Mouse (Mus musculus) bone marrow macrophage, adult 2 months (primary cell): ENCODE data around the gene Frat2. TPM values are rescaled to one million over a fixed set of nuclear protein-coding genes. Genes with fewer than 3 reads are reported as not detected.
A peak's percentile ranks its signal among the peaks of the same experiment; 100 is the strongest.

Experiments used
- H3K27ac ChIP-seq: 2 replicates; pipeline ENCODE4 v1.5.1; 2012; ENCODE audit warnings: low read depth, low read length; ENCODE audit not compliant: insufficient read depth
- H3K4me1 ChIP-seq: 2 replicates; pipeline ENCODE4 v1.6.1; 2012; ENCODE audit warnings: low read length; ENCODE audit not compliant: control insufficient read depth, insufficient read depth
- H3K4me3 ChIP-seq: 2 replicates; pipeline ENCODE4 v1.5.1; 2012; ENCODE audit warnings: mild to moderate bottlenecking, low read length, moderate library complexity; ENCODE audit not compliant: insufficient read depth
- CTCF ChIP-seq: IDR thresholded peaks from 2 replicates; pipeline ENCODE4 v1.5.1; 2012; ENCODE audit warnings: low read depth, mild to moderate bottlenecking, low read length, moderate library complexity
- POLR2A ChIP-seq: IDR thresholded peaks from 2 replicates; pipeline ENCODE4 v1.6.1; 2012; ENCODE audit warnings: mild to moderate bottlenecking, low read depth, low read length, borderline replicate concordance
- polyA plus RNA-seq: library from polyadenylated mRNA; stranded (reverse); fragments of >200 nt; gene quantifications from 2 replicates; pipeline ENCODE4 v1.2.4, GENCODE M21; 2012; ENCODE audit not compliant: missing spikeins, insufficient read depth, insufficient read length

Frat2 gene
- polyA plus RNA-seq, 1 experiment = 4.5 TPM

GRCm38 (mm10) chr19:41846366-41847090 lies 1.4 kb downstream of the Frat2 start:
- H3K4me3 ChIP-seq = peak overlapping the region; percentile 91
- TF ChIP-seq POLR2A = no peak
- no peak; the same call in 1 of the 2 replicates for TF ChIP-seq CTCF
- H3K27ac ChIP-seq = peak overlapping the region; percentile 97; the same call in 1 of the 2 replicates
- H3K4me1 ChIP-seq = peaks cover 16% of the 10 kb centered on the region

GRCm38 (mm10) chr19:41844345-41844744 lies 3.6 kb downstream of the Frat2 start:
- TF ChIP-seq POLR2A (no peak), CTCF (no peak)
- no peak overlapping the region for H3K4me3 ChIP-seq
- H3K27ac ChIP-seq = no peak overlapping the region
- H3K4me1 ChIP-seq = peaks cover 13% of the 10 kb centered on the region

DNA sequence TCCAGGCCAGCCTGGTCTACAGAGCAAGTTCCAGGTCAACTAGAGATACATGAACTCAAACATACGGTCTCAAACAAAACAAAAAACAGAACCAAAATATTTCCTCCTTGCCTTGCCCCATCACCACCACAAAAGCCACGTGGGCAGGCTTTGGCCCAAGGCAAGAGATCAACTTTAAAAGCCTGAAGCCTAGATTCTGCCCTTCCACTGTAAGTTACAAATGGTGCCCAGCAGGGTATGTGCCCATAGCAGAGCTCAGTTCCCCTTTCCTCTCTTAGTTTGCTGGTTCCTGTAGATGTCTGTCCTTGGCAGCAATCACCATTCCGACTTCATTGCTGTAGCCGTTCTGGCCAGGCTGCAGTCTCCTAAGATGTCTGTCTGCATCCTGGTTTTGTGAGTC lies 5.2 kb downstream of the Frat2 start:
- H3K4me1 ChIP-seq = peaks cover 13% of the 10 kb centered on the region
- TF ChIP-seq CTCF = no peak
- TF ChIP-seq POLR2A = no peak
- H3K27ac ChIP-seq = no peak overlapping the region
- H3K4me3 ChIP-seq = no peak overlapping the region

DNA sequence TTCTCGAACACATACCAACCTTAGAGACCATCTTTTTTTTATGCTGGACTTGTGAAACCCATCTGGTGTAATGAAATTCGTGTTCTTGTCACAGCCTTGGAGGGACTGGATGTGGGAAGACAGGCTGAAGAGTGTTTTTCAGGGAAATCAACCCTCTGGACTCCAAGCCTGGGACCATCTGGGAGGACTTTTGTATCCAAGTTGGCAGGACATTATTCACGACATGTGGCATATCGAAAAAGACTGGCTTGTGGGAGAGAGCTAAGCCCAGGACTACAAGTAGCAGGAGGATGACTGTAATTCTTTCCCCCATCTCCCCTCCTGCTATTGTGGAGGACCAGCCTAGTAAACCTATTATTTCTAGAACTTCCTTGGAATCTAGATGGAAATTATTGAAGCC lies 5.7 kb downstream of the Frat2 start:
- H3K4me3 ChIP-seq = no peak overlapping the region
- no peak for TF ChIP-seq POLR2A
- TF ChIP-seq CTCF = no peak
- no peak overlapping the region for H3K27ac ChIP-seq
- H3K4me1 ChIP-seq = peaks cover 13% of the 10 kb centered on the region

GRCm38 (mm10) chr19:41841105-41841750 lies 6.7 kb downstream of the Frat2 start:
- Histone ChIP-seq H3K4me1 (peaks cover 13% of the 10 kb centered on the region), H3K27ac (no peak overlapping the region), H3K4me3 (no peak overlapping the region)
- TF ChIP-seq CTCF (no peak), POLR2A (no peak)

- Histone ChIP-seq H3K4me3 (no peak overlapping the region), H3K4me1 (peaks cover 8% of the 10 kb centered on the region), H3K27ac (no peak overlapping the region)
- TF ChIP-seq CTCF = no peak
- no peak for TF ChIP-seq POLR2A
Measured at GRCm38 (mm10) chr19:41839685-41840084, 8.2 kb downstream of the Frat2 start.

DNA sequence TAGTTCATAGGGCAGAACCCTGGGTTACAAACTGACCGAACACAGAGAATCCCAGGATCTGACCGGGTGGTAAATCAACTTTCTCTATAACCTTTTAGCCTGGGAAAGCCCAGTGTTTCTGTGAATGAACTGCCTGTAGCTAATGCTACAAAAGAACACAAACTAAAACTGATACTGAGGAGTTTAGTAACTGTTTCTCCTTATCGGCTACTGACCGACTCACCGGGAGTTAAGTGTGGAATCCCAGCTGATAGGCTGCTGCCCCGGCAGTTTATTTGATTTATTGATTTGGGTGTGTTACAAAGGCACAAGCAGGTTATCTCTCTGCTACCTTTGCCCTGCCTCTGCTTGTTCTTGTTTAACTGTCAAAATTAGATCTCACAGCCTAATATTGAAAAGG lies 9.1 kb downstream of the Frat2 start:
- Histone ChIP-seq H3K4me1 (peaks cover 8% of the 10 kb centered on the region), H3K4me3 (no peak overlapping the region), H3K27ac (no peak overlapping the region)
- TF ChIP-seq CTCF (no peak), POLR2A (no peak)

DNA sequence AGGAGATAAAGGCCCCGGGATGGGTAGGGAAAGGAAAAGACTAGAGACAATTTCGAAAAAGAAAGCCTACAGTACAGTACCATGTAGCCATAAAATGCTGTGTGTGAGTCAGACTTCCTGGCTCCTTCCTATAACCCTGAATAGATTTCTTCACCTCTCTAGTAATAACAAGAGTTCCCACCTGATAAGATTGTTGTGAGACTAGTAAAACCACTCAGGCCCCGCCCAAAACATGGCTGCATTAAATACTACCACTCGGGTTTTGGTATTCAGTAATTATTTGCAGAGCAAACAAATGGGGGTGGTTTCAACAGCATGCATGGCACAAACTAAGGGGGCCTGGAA lies 10.0 kb downstream of the Frat2 start:
- H3K4me1 ChIP-seq = peaks cover 5% of the 10 kb centered on the region
- H3K4me3 ChIP-seq = no peak overlapping the region
- H3K27ac ChIP-seq = no peak overlapping the region
- no peak for TF ChIP-seq CTCF
- TF ChIP-seq POLR2A = no peak

- Histone ChIP-seq H3K4me1 (peaks cover under 1% of the 10 kb centered on the region; the same call in 1 of the 2 replicates), H3K27ac (no peak overlapping the region), H3K4me3 (no peak overlapping the region)
- TF ChIP-seq POLR2A (no peak), CTCF (no peak)
Measured at GRCm38 (mm10) chr19:41837194-41837916, 10.6 kb downstream of the Frat2 start.

GRCm38 (mm10) chr19:41836719-41837118 lies 11.2 kb downstream of the Frat2 start:
- TF ChIP-seq POLR2A = no peak
- TF ChIP-seq CTCF = no peak
- H3K27ac ChIP-seq = no peak overlapping the region
- no peak overlapping the region for H3K4me3 ChIP-seq
- H3K4me1 ChIP-seq = no peaks in the 10 kb centered on the region; the same call in 1 of the 2 replicates
